Mouse (Mus musculus): ENCODE results near the gene Cnpy2.

Cnpy2 gene

GRCm38 (mm10) chr10:128368402-128369217 lies 46.4 kb downstream of the Cnpy2 start, which contains the start of gene Coq10a:
Coq10a (minus strand) TSS chr10:128368997.
- peak; percentile 82 for DNase-seq (ENCODE audit: low spot score)

DNA sequence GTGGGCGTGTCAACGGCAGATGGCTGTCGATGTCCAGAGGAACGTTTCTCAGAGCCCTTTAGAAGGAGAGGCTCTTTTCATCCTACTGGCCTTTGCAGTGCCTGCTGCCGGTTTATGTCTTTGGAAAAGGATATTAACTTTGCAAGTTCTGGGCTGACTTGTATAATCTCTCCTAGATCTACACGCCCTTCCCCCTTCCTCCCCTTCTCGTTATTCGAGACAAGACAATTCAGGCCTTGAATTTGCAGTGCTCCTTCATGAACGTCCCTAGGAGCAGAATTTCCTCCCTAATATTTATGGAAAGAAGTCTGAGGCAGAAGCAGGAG lies 46.9 kb downstream of the Cnpy2 start:
- no peak for DNase-seq (ENCODE audit: low spot score)

GRCm38 (mm10) chr10:128369599-128369998 lies 47.3 kb downstream of the Cnpy2 start:
- no peak for DNase-seq (ENCODE audit: low spot score)

- DNase-seq (ENCODE audit: low spot score): no peak
Measured at GRCm38 (mm10) chr10:128370021-128370420, 47.8 kb downstream of the Cnpy2 start.

- no peak for DNase-seq (ENCODE audit: low spot score)
Measured at GRCm38 (mm10) chr10:128370601-128371000, 48.3 kb downstream of the Cnpy2 start.

DNA sequence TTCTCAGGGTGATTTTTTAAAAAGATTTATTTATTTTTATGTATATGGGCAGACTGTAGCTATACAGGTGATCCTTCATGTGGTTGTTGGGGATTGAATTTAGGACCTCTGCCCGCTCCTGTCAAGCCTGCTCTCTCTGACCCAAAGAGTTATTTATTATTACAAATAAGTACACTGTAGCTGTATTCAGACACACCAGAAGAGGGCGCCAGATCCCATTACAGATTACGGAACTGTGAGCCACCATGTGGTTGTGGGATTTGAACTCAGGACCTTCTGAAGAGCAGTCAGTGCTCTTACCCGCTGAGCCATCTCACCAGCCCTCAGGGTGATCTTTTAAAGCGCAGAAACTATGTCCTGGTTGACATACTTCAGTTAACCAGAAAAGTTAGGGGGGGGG lies 49.9 kb downstream of the Cnpy2 start:
- no peak for DNase-seq (ENCODE audit: low spot score)

DNA sequence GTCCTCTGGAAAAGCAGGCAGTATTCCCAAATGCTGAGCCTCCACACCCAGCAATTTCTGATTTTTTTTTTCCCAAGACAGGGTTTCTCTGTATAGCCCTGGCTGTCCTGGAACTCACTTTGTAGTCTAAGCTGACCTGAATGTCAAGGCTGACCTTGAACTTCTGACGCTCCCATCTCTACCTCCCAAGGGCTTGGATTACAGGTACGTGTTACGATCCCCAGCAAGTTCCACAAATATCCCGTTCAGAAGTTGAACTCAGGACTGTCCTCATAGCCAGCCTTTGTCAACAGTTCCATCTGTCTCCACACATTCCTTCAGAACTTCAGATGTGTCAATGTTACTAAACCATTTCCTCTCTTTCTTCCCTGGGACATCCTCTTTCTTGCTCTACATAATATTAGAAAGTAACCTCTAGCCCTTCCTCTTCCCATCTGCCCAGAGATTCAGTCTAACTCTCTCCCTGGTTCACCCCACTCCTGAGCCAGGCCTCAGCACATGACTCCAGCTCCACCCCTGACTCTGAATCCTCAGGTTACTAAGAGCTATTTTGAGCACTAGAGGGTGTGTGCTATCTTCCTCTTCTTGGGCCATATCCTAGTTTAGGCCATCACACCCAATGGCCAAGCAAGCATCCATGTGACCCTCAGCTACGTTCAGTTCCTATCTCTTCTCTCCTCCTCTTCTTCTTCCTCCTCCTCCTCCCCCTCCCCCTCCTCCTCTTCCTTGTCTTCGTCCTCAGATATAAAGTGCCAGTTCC lies 50.9 kb downstream of the Cnpy2 start:
- no peak for DNase-seq (ENCODE audit: low spot score)

DNA sequence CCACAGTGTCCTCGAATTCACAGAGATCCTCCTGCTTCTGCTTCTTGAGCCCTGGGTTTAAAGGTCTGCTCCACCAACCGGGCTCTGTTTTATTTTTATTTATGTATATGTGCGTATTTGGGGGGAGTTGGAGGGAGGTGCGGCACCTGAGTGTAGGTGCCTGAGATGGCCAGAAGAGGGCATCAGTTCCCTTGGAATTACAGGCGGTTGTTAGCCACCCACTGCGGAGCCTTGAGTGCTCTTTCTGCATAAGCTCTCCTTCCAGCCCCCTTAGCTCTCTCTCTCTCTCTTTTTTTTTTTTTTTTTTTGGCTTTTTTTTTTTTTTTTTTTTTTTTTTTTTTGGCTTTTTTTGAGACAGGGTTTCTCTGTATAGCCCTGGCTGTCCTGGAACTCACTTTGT lies 52.1 kb downstream of the Cnpy2 start:
- DNase-seq (ENCODE audit: low spot score): no peak

DNA sequence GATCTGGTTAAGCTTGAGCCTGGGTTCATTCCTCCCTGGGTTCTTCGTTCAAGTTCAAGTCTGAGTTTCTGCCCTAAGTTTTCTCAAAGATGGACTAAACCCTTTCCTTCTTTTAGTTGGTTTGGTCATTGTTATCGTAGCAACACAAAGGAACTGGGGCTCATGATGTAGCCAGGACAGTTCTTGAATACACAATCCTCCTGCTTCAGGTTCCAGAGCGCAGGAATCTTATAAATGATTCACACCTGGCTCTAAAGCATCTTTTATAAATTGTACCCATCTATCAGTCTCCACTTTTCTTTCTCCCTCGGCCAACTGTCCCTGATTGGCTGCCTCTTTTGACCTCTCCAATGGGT lies 53.8 kb downstream of the Cnpy2 start:
- no peak for DNase-seq (ENCODE audit: low spot score)

DNA sequence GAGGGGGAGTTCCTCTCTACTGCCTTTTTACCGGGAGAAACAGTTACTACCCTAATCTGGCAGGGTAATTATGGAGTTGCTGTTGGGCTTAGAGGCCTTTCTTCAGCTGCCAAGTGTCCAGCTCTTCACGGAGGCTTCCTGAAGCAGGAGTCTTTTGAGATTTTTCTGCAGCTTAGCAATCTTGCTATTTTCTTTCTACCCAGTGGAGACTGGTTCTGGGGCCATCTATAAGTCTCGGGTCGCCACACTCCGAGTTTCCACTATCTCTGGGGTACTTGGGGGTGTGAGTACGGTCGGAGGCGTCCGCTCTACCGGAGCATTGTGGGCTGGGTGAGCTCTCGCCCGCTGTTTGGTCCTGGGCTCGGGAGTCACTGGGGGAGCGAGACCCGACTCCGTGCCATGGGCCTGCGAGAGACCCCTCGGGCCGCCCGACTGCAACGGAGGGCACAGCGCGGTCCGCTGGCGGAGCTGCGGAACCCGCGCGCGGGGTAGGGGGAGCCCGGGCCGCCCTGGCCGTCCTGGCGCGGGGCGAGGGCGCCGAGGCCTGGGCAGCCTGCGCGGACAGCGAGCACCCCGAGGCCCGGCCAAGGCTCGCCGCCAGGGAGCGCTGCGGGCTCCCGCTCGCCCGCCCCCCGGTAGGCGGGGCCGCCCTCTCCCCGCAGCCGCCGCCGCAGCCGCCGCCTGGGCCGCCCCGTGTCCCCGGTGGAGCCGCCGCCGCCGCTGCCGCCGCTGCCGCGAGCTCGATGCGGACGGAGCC lies 54.4 kb downstream of the Cnpy2 start, which contains the start of gene Ankrd52:
TSS of gene Ankrd52 (plus strand) at position 661 of the 757 bp plus-strand sequence.
- peak; percentile 80 for DNase-seq (ENCODE audit: low spot score)
